In genomic region chr5:38864624-38865023, GRCm38 (mm10) we compare ENCODE assay signal across 27 mouse cellular contexts. TPM values are rescaled to one million over a fixed set of nuclear protein-coding genes. Genes with fewer than 3 reads are reported as not detected.
DNase-seq lines count a peak whose midpoint lies in the region; ATAC-seq lines count a peak whose summit lies in the region.
"Had no signal": no experiment of that assay in that cellular context is flagged by ENCODE, and none has a peak within 500 bp of the region (broad histone marks: within the 10 kb centered on the region; RNA-seq: fewer than 3 reads in every experiment).

No protein-coding gene starts in this region.

- WGBS in hindbrain, embryonic 16.5 days = 94% methylated on average over 6 of the region's 6 CpGs
- WGBS in forebrain, embryonic 10.5 days = 88% methylated on average over 6 of the region's 6 CpGs

- H3K27ac ChIP-seq in hindbrain, embryonic 16.5 days (ENCODE audit: low read depth, low read length) = no peak overlapping the region
- H3K27ac ChIP-seq in forebrain, embryonic 10.5 days = no peak overlapping the region
- H3K27ac ChIP-seq: embryonic facial prominence, embryonic 12.5 days; forebrain, embryonic 12.5 days; hindbrain, embryonic 15.5 days; kidney, embryonic 15.5 days; left cerebral cortex, adult 2 months; limb, embryonic 10.5 days; midbrain, embryonic 13.5 days had no signal

- H3K36me3 ChIP-seq in hindbrain, embryonic 16.5 days (ENCODE audit: control insufficient read depth, insufficient read depth, low read length) = no peaks in the 10 kb centered on the region
- H3K36me3 ChIP-seq in forebrain, embryonic 10.5 days (replicated peaks) = no peaks in the 10 kb centered on the region
- H3K36me3 ChIP-seq: embryonic facial prominence, embryonic 12.5 days; forebrain, embryonic 12.5 days; hindbrain, embryonic 15.5 days; kidney, embryonic 15.5 days; limb, embryonic 10.5 days; midbrain, embryonic 13.5 days had no signal

- no peaks in the 10 kb centered on the region for H3K4me1 ChIP-seq in hindbrain, embryonic 16.5 days (ENCODE audit: control insufficient read depth, insufficient read depth, low read depth, low read length)
- peaks cover 6% of the 10 kb centered on the region; the same call in 1 of the 2 replicates for H3K4me1 ChIP-seq in forebrain, embryonic 10.5 days
- H3K4me1 ChIP-seq: embryonic facial prominence, embryonic 12.5 days; kidney, embryonic 15.5 days had no signal

- H3K27me3 ChIP-seq in hindbrain, embryonic 16.5 days (replicated peaks; ENCODE audit: control insufficient read depth, insufficient read depth, low read length) = no peaks in the 10 kb centered on the region
- H3K27me3 ChIP-seq in forebrain, embryonic 10.5 days (ENCODE audit: poor library complexity, severe bottlenecking) = no peaks in the 10 kb centered on the region
- H3K27me3 ChIP-seq: embryonic facial prominence, embryonic 12.5 days; forebrain, embryonic 12.5 days; hindbrain, embryonic 15.5 days; kidney, embryonic 15.5 days; midbrain, embryonic 13.5 days had no signal

- H3K4me3 ChIP-seq in hindbrain, embryonic 16.5 days (ENCODE audit: low read length) = no peak overlapping the region
- no peak overlapping the region for H3K4me3 ChIP-seq in forebrain, embryonic 10.5 days
- H3K4me3 ChIP-seq: embryonic facial prominence, embryonic 12.5 days; forebrain, embryonic 12.5 days; hindbrain, embryonic 15.5 days; kidney, embryonic 15.5 days; left cerebral cortex, adult 2 months; limb, embryonic 10.5 days; midbrain, embryonic 13.5 days had no signal

- peak; percentile 9 for DNase-seq in thymus, postnatal 4 days
- DNase-seq in thymus, postnatal 25 days = no peak
- DNase-seq in embryo, embryonic 10 days (ENCODE audit: low spot score) = no peak
- DNase-seq in kidney, adult 11 months = no peak
- no peak for DNase-seq in forebrain, embryonic 10.5 days (ENCODE audit: extremely low spot score, low spot score)
- DNase-seq: adrenal gland, postnatal 36 days; B cell, adult 2 months; cerebellum, adult 9-11 months; gastrocnemius, postnatal 36 days; heart, postnatal 4 days; kidney, postnatal 36 days; liver, postnatal 0 days; right cerebral cortex, postnatal 14 days had no signal

- no peaks in the 10 kb centered on the region for H3K9me3 ChIP-seq in hindbrain, embryonic 16.5 days (ENCODE audit: control insufficient read depth, low read length)
- no peaks in the 10 kb centered on the region for H3K9me3 ChIP-seq in forebrain, embryonic 10.5 days
- H3K9me3 ChIP-seq: embryonic facial prominence, embryonic 12.5 days; forebrain, embryonic 12.5 days; hindbrain, embryonic 15.5 days; kidney, embryonic 15.5 days; limb, embryonic 10.5 days; midbrain, embryonic 13.5 days had no signal

- no peak overlapping the region for H3K4me2 ChIP-seq in hindbrain, embryonic 16.5 days (ENCODE audit: low read length)
- H3K4me2 ChIP-seq: embryonic facial prominence, embryonic 12.5 days; forebrain, embryonic 12.5 days; hindbrain, embryonic 15.5 days; kidney, embryonic 15.5 days; midbrain, embryonic 13.5 days had no signal

- H3K9ac ChIP-seq in hindbrain, embryonic 16.5 days (ENCODE audit: low read depth, low read length) = no peak overlapping the region
- H3K9ac ChIP-seq: embryonic facial prominence, embryonic 12.5 days; forebrain, embryonic 12.5 days; hindbrain, embryonic 15.5 days; kidney, embryonic 15.5 days; liver, postnatal 0 days; midbrain, embryonic 13.5 days had no signal

- peak; percentile 89 for ATAC-seq in granulocyte monocyte progenitor cell, adult 5-6 weeks (replicated peaks; ENCODE audit: poor library complexity, severe bottlenecking)
- ATAC-seq in megakaryocyte progenitor cell, adult 5-6 weeks (replicated peaks; ENCODE audit: poor library complexity) = peak; percentile 88
- ATAC-seq in hindbrain, embryonic 16.5 days = no peak
- ATAC-seq: intestine, postnatal 0 days; liver, postnatal 0 days; lung, postnatal 0 days; midbrain, embryonic 13.5 days had no signal

RNA-seq across cellular contexts. Expression of gene Clnk, which starts 12.0 kb away (rescaled TPM):
- 0.80 and 0.98 TPM in 2 replicates for total RNA-seq in granulocyte monocyte progenitor cell, adult 5-6 weeks (2014; fragmentation: Nextera tagmentation)
- total RNA-seq in granulocyte monocyte progenitor cell, adult 5-6 weeks (2017) = 0.22 and 0.41 TPM in 2 replicates
- 1.2 and 2.6 TPM in 2 replicates for total RNA-seq in megakaryocyte progenitor cell, adult 5-6 weeks (2015)
- 2.4 TPM in 1 of 2 replicates, not detected in the other for total RNA-seq in megakaryocyte progenitor cell, adult 5-6 weeks (2017)
- polyA plus RNA-seq in hindbrain, embryonic 16.5 days (2015; fragmentation: Nextera tagmentation; extraction: Ambion mirVana) = 0.20 TPM in 1 of 2 replicates, not detected in the other
- 0.09 TPM in 1 of 2 replicates, not detected in the other for polyA plus RNA-seq in forebrain, embryonic 10.5 days (2016; fragmentation: Nextera tagmentation; extraction: Ambion mirVana)
- total RNA-seq: adrenal gland, postnatal 36 days; gastrocnemius, adult 18-20 months; gastrocnemius, postnatal 36 days; heart, postnatal 4 days; liver, adult 2 months had no signal
- polyA plus RNA-seq: forebrain, embryonic 12.5 days; kidney, embryonic 15.5 days; liver, adult 2 months; lung, postnatal 0 days had no signal
